Mouse (Mus musculus) spleen, adult 2 months (tissue): Measurements from ENCODE around the gene Ppfia1.

ENCODE experiments used
- CTCF ChIP-seq: fragments of 200-500 bp; IDR thresholded peaks from 2 replicates; pipeline ENCODE4 v1.5.1; 2011; ENCODE audit warnings: mild to moderate bottlenecking, inconsistent platforms; ENCODE audit not compliant: insufficient read depth, insufficient read length, insufficient replicate concordance; ENCODE audit errors: extremely low read depth
- POLR2A ChIP-seq: fragments of 200-500 bp; IDR thresholded peaks from 2 replicates; pipeline ENCODE4 v1.6.1; 2011; ENCODE audit warnings: low read depth, low read length, inconsistent platforms

DNA sequence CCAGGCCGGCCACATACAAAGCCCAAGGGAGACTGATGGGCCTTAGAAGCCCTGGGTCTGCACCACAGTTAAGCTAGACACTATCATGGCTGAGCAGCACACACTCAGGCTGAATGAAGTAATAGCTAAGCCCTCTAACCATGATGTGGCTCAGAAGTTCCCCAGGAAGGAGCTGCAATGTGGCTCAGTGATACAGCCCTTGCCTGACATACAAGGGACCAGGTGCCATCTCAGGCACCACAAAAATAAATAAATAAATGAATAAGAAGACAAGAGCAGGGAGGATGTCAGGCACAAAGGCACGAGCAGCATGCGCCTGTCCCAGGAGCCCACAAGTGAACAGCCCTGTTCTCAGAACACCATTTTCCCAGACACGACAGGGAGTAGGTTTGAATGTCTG, 111.6 kb downstream of the Ppfia1 start:
- no peak for TF ChIP-seq POLR2A
- no peak for TF ChIP-seq CTCF
